Mouse (Mus musculus) hematopoietic multipotent progenitor cell, adult 10-12 weeks (in vitro differentiated cells): Measurements from ENCODE around the gene Klhl24. TPM values are rescaled to one million over a fixed set of nuclear protein-coding genes. Genes with fewer than 3 reads are reported as not detected.

Experiments used
- polyA plus RNA-seq: library from polyadenylated mRNA; stranded (reverse); fragments of >175 nt; gene quantifications from 2 replicates; pipeline ENCODE4 v1.2.3, GENCODE M21; 2012; ENCODE audit warnings: low replicate concordance

Klhl24 gene
- 56.5 and 88.9 TPM in 2 replicates for polyA plus RNA-seq

DNA sequence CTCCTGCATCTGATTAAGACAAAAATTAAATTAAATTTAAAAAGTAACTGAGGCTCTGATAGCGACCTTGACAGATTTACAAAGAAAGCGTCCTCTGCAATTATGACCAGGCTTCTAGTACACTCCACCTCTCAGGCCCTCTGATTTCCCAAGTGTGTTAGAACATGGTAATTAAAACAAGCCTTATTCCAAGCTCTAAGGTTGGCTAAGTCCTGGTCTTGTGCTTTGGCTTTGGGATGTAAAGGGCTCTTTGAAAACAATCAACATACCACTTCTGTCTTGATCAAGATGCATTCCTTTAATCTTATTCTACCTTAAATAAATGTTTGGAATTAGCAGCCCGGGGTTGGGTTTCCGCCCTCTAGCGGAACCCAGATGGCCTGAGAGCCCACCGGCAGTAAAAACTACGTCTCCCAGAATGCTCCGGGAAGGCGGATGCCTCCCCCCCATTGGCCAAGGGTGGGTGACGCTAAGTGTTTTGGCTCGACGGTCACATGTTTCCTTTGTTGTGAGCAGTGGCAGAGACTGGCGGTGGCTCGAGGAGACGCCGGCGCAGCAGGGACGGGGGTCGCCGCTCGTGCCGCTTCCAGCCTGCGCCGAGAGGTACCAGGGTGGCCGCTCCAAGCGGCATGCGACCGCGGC is at the start of gene Klhl24:
Gene Klhl24 (plus strand): TSS at position 474 of the 642 bp plus-strand sequence.

GRCm38 (mm10) chr16:20140772-20141531 is 43.6 kb downstream of the Klhl24 start, which contains the start of gene Yeats2:
Gene Yeats2 (plus strand): TSS chr16:20141063.

Other genes starting within 250 kb of the Klhl24 start
- 4.2 and 12.1 TPM in 2 replicates for gene Klhl6, start 114.5 kb upstream of the Klhl24 start, polyA plus RNA-seq
- gene Yeats2, start 43.5 kb downstream of the Klhl24 start, polyA plus RNA-seq: 23.2 and 45.4 TPM in 2 replicates
- not detected in 2 replicates for gene Map6d1, start 143.8 kb downstream of the Klhl24 start, polyA plus RNA-seq
- 120 and 194 TPM in 2 replicates for gene Parl, start 204.8 kb downstream of the Klhl24 start, polyA plus RNA-seq
- gene Cyp2ab1, start 227.9 kb downstream of the Klhl24 start, polyA plus RNA-seq: 1.6 and 2.7 TPM in 2 replicates